Mouse (Mus musculus) bone marrow, adult 2 months (tissue): ENCODE measurements around the gene Fgfr2.

ENCODE experiments used
- CTCF ChIP-seq: fragments of 200-500 bp; IDR thresholded peaks from 2 replicates; pipeline ENCODE4 v1.5.1; 2011; ENCODE audit warnings: low read length, control low read depth; ENCODE audit not compliant: control insufficient read depth, insufficient read depth
- POLR2A ChIP-seq: fragments of 200-500 bp; IDR thresholded peaks from 2 replicates; pipeline ENCODE4 v1.6.1; 2011; ENCODE audit warnings: low read depth, mild to moderate bottlenecking, control low read depth, low read length, borderline replicate concordance; ENCODE audit not compliant: control insufficient read depth

GRCm38 (mm10) chr7:130715467-130715866 is 2407.7 kb downstream of the Fgfr2 start:
- TF ChIP-seq POLR2A (no peak), CTCF (no peak)
